Mouse (Mus musculus) cortical plate, adult 2 months (tissue): ENCODE measurements around the gene Nceh1.

Experiments used
- CTCF ChIP-seq: fragments of 200-500 bp; IDR thresholded peaks from 2 replicates; pipeline ENCODE4 v1.5.1; 2011; ENCODE audit warnings: mild to moderate bottlenecking, control low read depth, low read length; ENCODE audit not compliant: insufficient read depth; ENCODE audit errors: extremely low read depth
- POLR2A ChIP-seq: fragments of 200-500 bp; IDR thresholded peaks from 2 replicates; pipeline ENCODE4 v1.6.1; 2011; ENCODE audit warnings: mild to moderate bottlenecking, low read length, control low read depth; ENCODE audit not compliant: insufficient read depth; ENCODE audit errors: extremely low read depth

DNA sequence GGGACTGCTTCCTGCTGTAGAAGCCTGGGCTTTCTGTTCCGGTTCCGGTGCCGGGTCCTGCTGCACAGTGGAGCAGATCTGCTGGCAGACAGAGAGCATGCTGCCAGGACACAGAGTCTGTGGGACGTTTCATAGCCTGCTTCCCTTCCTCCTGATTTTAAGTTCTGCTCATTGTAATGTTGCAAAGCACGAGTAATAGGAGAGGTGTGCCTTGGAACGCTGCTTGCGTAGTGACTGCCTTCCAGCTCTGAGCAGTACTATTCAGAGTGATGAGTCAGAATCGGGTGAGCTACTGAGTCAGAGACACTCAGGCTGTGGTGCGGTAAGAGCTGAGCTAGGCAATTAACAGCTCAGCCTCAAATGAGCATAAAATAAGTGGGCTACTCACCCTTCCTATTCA is 26.9 kb downstream of the Nceh1 start:
- TF ChIP-seq CTCF: no peak
- no peak for TF ChIP-seq POLR2A
